Comparison of ENCODE assay signal across 15 mouse cellular contexts in the genomic region with DNA sequence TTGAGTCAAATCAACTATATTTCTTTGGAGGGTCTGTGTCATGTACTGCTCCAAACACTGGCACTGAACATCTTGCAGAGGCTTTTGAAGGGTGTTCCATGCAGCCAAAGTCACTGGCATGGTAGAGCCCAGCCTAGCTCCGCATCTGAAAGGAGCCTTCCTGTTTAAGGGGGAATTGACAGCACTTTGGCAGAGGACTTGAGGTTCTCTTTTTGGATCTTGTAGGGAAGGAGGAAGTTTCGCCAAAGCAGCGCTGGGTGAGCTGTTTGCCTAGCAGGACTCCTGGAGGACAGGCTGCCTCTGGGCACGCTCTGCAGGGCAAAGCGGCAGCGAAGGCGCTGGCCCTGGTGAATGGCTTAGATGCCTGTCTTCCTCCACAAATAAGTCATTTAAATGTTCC.
DNase-seq lines count a peak whose midpoint lies in the region; ATAC-seq and TF ChIP-seq lines count a peak whose summit lies in the region.
"Had no signal": no experiment of that assay in that cellular context is flagged by ENCODE, and none has a peak within 500 bp of the region (broad histone marks: within the 10 kb centered on the region; RNA-seq: fewer than 3 reads in every experiment).

No protein-coding gene starts in this region.

- H3K4me3 ChIP-seq in hindbrain, postnatal 0 days (ENCODE audit: low read length), result no peak overlapping the region
- no peak overlapping the region for H3K4me3 ChIP-seq in hindbrain, embryonic 14.5 days (replicated peaks; ENCODE audit: low read length)
- H3K4me3 ChIP-seq in midbrain, embryonic 16.5 days (ENCODE audit: low read depth, low read length), result no peak overlapping the region
- H3K4me3 ChIP-seq in midbrain, embryonic 10.5 days, result no peak overlapping the region
- no peak overlapping the region for H3K4me3 ChIP-seq in forebrain, embryonic 16.5 days (replicated peaks; ENCODE audit: low read length)
- H3K4me3 ChIP-seq: intestine, embryonic 15.5 days had no signal

- peak; percentile 68; the same call in 1 of the 2 replicates for ATAC-seq in hindbrain, postnatal 0 days
- ATAC-seq in hindbrain, embryonic 14.5 days (ENCODE audit: low FRiP score), result no peak; the same call in 1 of the 2 replicates
- ATAC-seq in midbrain, embryonic 16.5 days, result peak; percentile 67; the same call in 1 of the 2 replicates
- peak; percentile 77 for ATAC-seq in forebrain, embryonic 16.5 days
- ATAC-seq: intestine, embryonic 15.5 days had no signal

- no peaks in the 10 kb centered on the region for H3K36me3 ChIP-seq in hindbrain, postnatal 0 days (ENCODE audit: insufficient read depth, low read length)
- no peaks in the 10 kb centered on the region for H3K36me3 ChIP-seq in hindbrain, embryonic 14.5 days (replicated peaks; ENCODE audit: control insufficient read depth, insufficient read depth)
- no peaks in the 10 kb centered on the region for H3K36me3 ChIP-seq in midbrain, embryonic 16.5 days (ENCODE audit: control insufficient read depth, insufficient read depth, low read length)
- no peaks in the 10 kb centered on the region for H3K36me3 ChIP-seq in midbrain, embryonic 10.5 days
- no peaks in the 10 kb centered on the region for H3K36me3 ChIP-seq in forebrain, embryonic 16.5 days (ENCODE audit: control insufficient read depth, insufficient read depth)
- H3K36me3 ChIP-seq: intestine, embryonic 15.5 days had no signal

- DNase-seq in cerebellum, postnatal 10 days, result peak; percentile 51 to 62
- no peak for DNase-seq in cerebellum, adult 11 months
- peak; percentile 70 for DNase-seq in hindbrain, postnatal 0 days (ENCODE audit: low spot score)
- no peak for DNase-seq in hindbrain, embryonic 14.5 days (ENCODE audit: low spot score)
- DNase-seq in midbrain, embryonic 10.5 days (ENCODE audit: low spot score), result no peak
- DNase-seq in spleen, adult 18-20 months, result no peak
- DNase-seq: gastrocnemius, postnatal 10 days; heart, postnatal 10 days; liver; lung, adult 2 months had no signal

- no peak overlapping the region for H3K9ac ChIP-seq in hindbrain, postnatal 0 days (replicated peaks; ENCODE audit: low read length)
- no peak overlapping the region for H3K9ac ChIP-seq in hindbrain, embryonic 14.5 days
- no peak overlapping the region for H3K9ac ChIP-seq in midbrain, embryonic 16.5 days (ENCODE audit: low read depth, low read length)
- no peak overlapping the region for H3K9ac ChIP-seq in forebrain, embryonic 16.5 days (replicated peaks; ENCODE audit: low read depth, low read length)
- H3K9ac ChIP-seq: intestine, embryonic 15.5 days had no signal

- 43% methylated on average over 7 of the region's 7 CpGs for WGBS in hindbrain, postnatal 0 days
- WGBS in hindbrain, embryonic 14.5 days, result 48% methylated on average over 7 of the region's 7 CpGs
- WGBS in midbrain, embryonic 16.5 days, result 65% methylated on average over 7 of the region's 7 CpGs
- WGBS in midbrain, embryonic 10.5 days, result 58% methylated on average over 7 of the region's 7 CpGs
- WGBS in forebrain, embryonic 16.5 days, result 39% methylated on average over 7 of the region's 7 CpGs

- H3K4me2 ChIP-seq in hindbrain, postnatal 0 days (ENCODE audit: low read depth, low read length), result no peak overlapping the region
- no peak overlapping the region for H3K4me2 ChIP-seq in hindbrain, embryonic 14.5 days (replicated peaks)
- no peak overlapping the region for H3K4me2 ChIP-seq in midbrain, embryonic 16.5 days (ENCODE audit: low read length)
- H3K4me2 ChIP-seq in forebrain, embryonic 16.5 days (ENCODE audit: low read length), result peak overlapping the region; percentile 10; the same call in 1 of the 2 replicates
- H3K4me2 ChIP-seq: intestine, embryonic 15.5 days had no signal

- H3K27me3 ChIP-seq in hindbrain, postnatal 0 days (ENCODE audit: insufficient read depth, low read length), result no peaks in the 10 kb centered on the region
- no peaks in the 10 kb centered on the region for H3K27me3 ChIP-seq in hindbrain, embryonic 14.5 days (ENCODE audit: control insufficient read depth, insufficient read depth, low read length)
- H3K27me3 ChIP-seq in midbrain, embryonic 16.5 days (ENCODE audit: control insufficient read depth, insufficient read depth, low read depth, low read length), result no peaks in the 10 kb centered on the region
- no peaks in the 10 kb centered on the region for H3K27me3 ChIP-seq in midbrain, embryonic 10.5 days (ENCODE audit: low read depth, poor library complexity, severe bottlenecking)
- no peaks in the 10 kb centered on the region for H3K27me3 ChIP-seq in forebrain, embryonic 16.5 days (replicated peaks; ENCODE audit: control insufficient read depth, insufficient read depth, low read length)
- H3K27me3 ChIP-seq: intestine, embryonic 15.5 days had no signal

- H3K9me3 ChIP-seq in hindbrain, postnatal 0 days (ENCODE audit: low read length), result no peaks in the 10 kb centered on the region
- H3K9me3 ChIP-seq in hindbrain, embryonic 14.5 days (ENCODE audit: control insufficient read depth, low read length), result no peaks in the 10 kb centered on the region
- H3K9me3 ChIP-seq in midbrain, embryonic 16.5 days (replicated peaks; ENCODE audit: control insufficient read depth, low read length, poor library complexity, severe bottlenecking), result no peaks in the 10 kb centered on the region
- no peaks in the 10 kb centered on the region for H3K9me3 ChIP-seq in midbrain, embryonic 10.5 days (replicated peaks)
- H3K9me3 ChIP-seq in forebrain, embryonic 16.5 days (ENCODE audit: control insufficient read depth, low read length), result no peaks in the 10 kb centered on the region
- H3K9me3 ChIP-seq: intestine, embryonic 15.5 days had no signal

- no peak for TF ChIP-seq CTCF in hindbrain, postnatal 0 days (IDR thresholded peaks at IDR 0.05; ENCODE audit: low read depth)

- no peak overlapping the region for H3K27ac ChIP-seq in hindbrain, postnatal 0 days
- no peak overlapping the region for H3K27ac ChIP-seq in hindbrain, embryonic 14.5 days
- no peak overlapping the region for H3K27ac ChIP-seq in midbrain, embryonic 16.5 days (ENCODE audit: low read length)
- no peak overlapping the region for H3K27ac ChIP-seq in midbrain, embryonic 10.5 days (replicated peaks)
- peak overlapping the region; percentile 29 for H3K27ac ChIP-seq in forebrain, embryonic 16.5 days (ENCODE audit: low read length)
- H3K27ac ChIP-seq: intestine, embryonic 15.5 days; kidney, postnatal 0 days; macrophage had no signal

- no peaks in the 10 kb centered on the region for H3K4me1 ChIP-seq in hindbrain, postnatal 0 days (ENCODE audit: insufficient read depth, low read length)
- no peaks in the 10 kb centered on the region for H3K4me1 ChIP-seq in hindbrain, embryonic 14.5 days (replicated peaks; ENCODE audit: control insufficient read depth, insufficient read depth, low read length)
- H3K4me1 ChIP-seq in midbrain, embryonic 16.5 days (ENCODE audit: control insufficient read depth, insufficient read depth, low read length), result no peaks in the 10 kb centered on the region
- no peaks in the 10 kb centered on the region for H3K4me1 ChIP-seq in midbrain, embryonic 10.5 days
- peaks cover 11% of the 10 kb centered on the region for H3K4me1 ChIP-seq in forebrain, embryonic 16.5 days (replicated peaks; ENCODE audit: control insufficient read depth, insufficient read depth, low read length)
- H3K4me1 ChIP-seq: intestine, embryonic 15.5 days had no signal

Comparison
In these comparisons a context has a peak if more than half of its experiments do, and no peak if none do; other contexts are left out.
1. DNase-seq: peak in cerebellum, postnatal 10 days (2 of 2) and hindbrain, postnatal 0 days (single experiment); none in cerebellum, adult 11 months (single experiment), hindbrain, embryonic 14.5 days (single experiment), midbrain, embryonic 10.5 days (single experiment) and spleen, adult 18-20 months (0 of 2).